Mouse (Mus musculus): Measurements from ENCODE around the gene Sema7a. TPM values are rescaled to one million over a fixed set of nuclear protein-coding genes. Genes with fewer than 3 reads are reported as not detected.

Sema7a gene
- polyA plus RNA-seq, 1 experiment from 2014 or later: 0.27 TPM

DNA sequence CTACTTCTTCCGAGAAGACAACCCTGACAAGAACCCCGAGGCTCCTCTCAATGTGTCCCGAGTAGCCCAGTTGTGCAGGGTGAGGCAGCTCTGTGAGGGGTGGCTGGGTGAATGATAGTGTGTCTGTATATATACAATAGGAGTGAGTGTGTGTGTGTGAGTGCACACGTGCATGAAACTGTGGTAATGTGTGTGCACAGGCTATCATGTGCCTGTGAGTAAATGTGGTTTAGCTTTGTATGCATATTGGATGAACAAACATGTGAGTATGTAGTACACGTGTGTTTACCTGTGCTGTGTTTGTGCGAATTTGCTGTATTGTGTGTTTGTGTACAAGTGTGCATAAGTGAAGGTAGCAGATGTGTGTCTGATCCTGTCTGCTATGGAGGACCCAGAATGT is 15.9 kb downstream of the Sema7a start:
- Histone ChIP-seq H3K27me3 (no peaks in the 10 kb centered on the region), H3K27ac (no peak overlapping the region), H3K4me1 (peaks cover 9% of the 10 kb centered on the region), H3K4me3 (no peak overlapping the region), H3K9ac (no peak overlapping the region), H3K4me2 (replicated peaks) (no peak overlapping the region), H3K9me3 (no peaks in the 10 kb centered on the region), H3K36me3 (no peaks in the 10 kb centered on the region; the same call in 1 of the 2 replicates)
- WGBS: 84% methylated on average over 6 of the region's 6 CpGs
- no peak for ATAC-seq (ENCODE audit: low FRiP score, low read depth)

DNA sequence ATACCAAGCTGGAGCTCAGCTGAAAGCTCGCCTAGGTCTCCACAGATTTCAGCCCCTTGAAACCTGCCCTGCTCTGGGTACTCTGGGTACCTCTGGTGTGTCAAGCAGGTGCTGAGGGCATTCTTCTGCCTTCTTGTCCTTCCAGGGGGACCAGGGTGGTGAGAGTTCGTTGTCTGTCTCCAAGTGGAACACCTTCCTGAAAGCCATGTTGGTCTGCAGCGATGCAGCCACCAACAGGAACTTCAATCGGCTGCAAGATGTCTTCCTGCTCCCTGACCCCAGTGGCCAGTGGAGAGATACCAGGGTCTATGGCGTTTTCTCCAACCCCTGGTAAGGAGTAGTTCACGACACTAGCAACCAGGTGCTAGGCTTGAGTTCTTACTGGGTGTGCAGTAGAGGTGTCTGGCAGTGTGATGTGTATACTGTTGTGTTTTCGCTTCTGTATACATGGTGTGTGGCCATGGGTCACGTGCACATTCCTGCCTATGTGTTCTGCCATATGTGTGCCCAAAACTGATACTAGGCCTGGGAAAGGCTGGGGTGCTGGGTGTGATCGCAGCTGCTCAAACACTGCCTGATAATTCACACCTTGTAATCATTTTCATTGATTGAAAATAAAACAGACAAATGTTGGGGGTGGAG is 16.4 kb downstream of the Sema7a start:
- 84% methylated on average over 9 of the region's 9 CpGs for WGBS
- ATAC-seq (ENCODE audit: low FRiP score, low read depth): no peak
- no peak overlapping the region for H3K4me2 ChIP-seq (replicated peaks)
- no peaks in the 10 kb centered on the region; the same call in 1 of the 2 replicates for H3K36me3 ChIP-seq
- no peak overlapping the region for H3K4me3 ChIP-seq
- no peak overlapping the region for H3K9ac ChIP-seq
- no peaks in the 10 kb centered on the region for H3K9me3 ChIP-seq
- peaks cover 8% of the 10 kb centered on the region for H3K4me1 ChIP-seq
- no peak overlapping the region for H3K27ac ChIP-seq
- no peaks in the 10 kb centered on the region for H3K27me3 ChIP-seq

DNA sequence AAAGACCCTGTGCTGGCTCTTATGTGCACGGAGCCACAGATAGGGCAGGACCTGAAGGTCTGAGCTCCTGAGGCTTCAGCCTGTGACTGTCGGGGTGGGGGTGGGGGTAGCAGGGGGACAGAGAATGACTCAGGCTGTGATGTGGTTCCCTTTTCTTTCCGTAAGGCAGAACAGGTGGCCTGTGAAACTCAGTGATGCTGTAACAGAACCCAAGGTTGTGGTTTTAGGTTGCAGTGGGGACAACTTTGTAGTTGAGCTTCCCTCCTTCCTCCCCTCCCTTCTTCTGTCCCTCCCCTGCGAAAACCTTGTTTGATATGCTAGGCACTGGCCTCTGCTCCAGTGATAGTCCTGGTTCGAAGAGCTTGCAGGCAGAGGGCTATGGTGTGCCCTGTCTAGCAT is 16.9 kb downstream of the Sema7a start:
- peaks cover 3% of the 10 kb centered on the region for H3K4me1 ChIP-seq
- WGBS: 63% methylated on average over 5 of the region's 5 CpGs
- H3K27me3 ChIP-seq: no peaks in the 10 kb centered on the region
- no peak overlapping the region for H3K9ac ChIP-seq
- H3K27ac ChIP-seq: no peak overlapping the region
- ATAC-seq (ENCODE audit: low FRiP score, low read depth): no peak
- no peaks in the 10 kb centered on the region for H3K9me3 ChIP-seq
- H3K36me3 ChIP-seq: no peaks in the 10 kb centered on the region; the same call in 1 of the 2 replicates
- no peak overlapping the region for H3K4me2 ChIP-seq (replicated peaks)
- no peak overlapping the region for H3K4me3 ChIP-seq

DNA sequence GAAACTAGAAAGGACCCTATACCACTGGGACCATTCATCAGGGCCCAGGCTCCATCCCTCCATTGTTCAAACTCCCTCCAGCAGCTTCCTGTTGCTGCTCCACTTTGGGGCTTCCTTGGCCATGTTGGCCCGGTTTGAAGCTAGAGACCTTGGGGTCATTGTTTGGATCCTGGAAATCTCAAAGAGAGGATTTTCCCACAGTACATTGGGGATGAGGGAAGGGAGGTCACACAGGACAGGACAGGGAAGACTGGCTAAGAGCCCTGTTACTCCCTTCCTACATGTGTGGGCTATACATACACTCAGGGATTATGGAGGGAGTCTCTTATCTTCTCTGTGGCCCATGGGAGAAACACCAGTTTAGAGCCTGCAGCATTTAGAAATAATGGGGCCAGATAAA is 18.7 kb downstream of the Sema7a start:
- Histone ChIP-seq H3K36me3 (no peaks in the 10 kb centered on the region; the same call in 1 of the 2 replicates), H3K27me3 (no peaks in the 10 kb centered on the region)
- ATAC-seq (ENCODE audit: low FRiP score, low read depth): no peak

DNA sequence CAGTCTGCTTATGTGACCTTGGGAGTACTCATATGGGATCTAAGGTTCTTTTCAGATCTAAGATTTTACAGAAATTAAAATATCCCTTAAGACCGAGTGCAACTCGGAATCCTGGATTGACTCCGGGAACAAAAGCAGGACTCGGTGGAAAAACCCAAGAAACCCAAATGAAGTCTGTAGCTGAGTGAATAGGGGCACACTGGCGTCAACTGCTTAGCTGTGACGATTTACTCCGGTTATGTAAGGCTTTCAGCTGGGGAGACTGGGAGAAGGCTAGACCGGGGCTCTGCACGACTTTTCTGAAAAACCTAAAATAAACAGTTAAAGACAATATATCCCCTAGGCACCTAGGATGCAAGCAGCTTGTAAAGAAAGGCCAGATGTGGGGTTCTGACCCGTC is 19.5 kb downstream of the Sema7a start:
- no peak for ATAC-seq (ENCODE audit: low FRiP score, low read depth)
- 55% methylated on average over 10 of the region's 10 CpGs for WGBS
- no peak overlapping the region for H3K9ac ChIP-seq
- H3K27me3 ChIP-seq: no peaks in the 10 kb centered on the region
- H3K4me2 ChIP-seq (replicated peaks): no peak overlapping the region
- no peaks in the 10 kb centered on the region; the same call in 1 of the 2 replicates for H3K36me3 ChIP-seq
- H3K27ac ChIP-seq: no peak overlapping the region
- no peaks in the 10 kb centered on the region for H3K4me1 ChIP-seq
- no peaks in the 10 kb centered on the region for H3K9me3 ChIP-seq
- H3K4me3 ChIP-seq: no peak overlapping the region

More for the DNA sequence above, 18.7 kb downstream of the Sema7a start:
- Histone ChIP-seq H3K9me3 (no peaks in the 10 kb centered on the region), H3K9ac (no peak overlapping the region), H3K4me3 (no peak overlapping the region), H3K4me1 (no peaks in the 10 kb centered on the region), H3K27ac (no peak overlapping the region), H3K4me2 (replicated peaks) (no peak overlapping the region)
- 76% methylated on average over 1 of the region's 1 CpGs for WGBS

DNA sequence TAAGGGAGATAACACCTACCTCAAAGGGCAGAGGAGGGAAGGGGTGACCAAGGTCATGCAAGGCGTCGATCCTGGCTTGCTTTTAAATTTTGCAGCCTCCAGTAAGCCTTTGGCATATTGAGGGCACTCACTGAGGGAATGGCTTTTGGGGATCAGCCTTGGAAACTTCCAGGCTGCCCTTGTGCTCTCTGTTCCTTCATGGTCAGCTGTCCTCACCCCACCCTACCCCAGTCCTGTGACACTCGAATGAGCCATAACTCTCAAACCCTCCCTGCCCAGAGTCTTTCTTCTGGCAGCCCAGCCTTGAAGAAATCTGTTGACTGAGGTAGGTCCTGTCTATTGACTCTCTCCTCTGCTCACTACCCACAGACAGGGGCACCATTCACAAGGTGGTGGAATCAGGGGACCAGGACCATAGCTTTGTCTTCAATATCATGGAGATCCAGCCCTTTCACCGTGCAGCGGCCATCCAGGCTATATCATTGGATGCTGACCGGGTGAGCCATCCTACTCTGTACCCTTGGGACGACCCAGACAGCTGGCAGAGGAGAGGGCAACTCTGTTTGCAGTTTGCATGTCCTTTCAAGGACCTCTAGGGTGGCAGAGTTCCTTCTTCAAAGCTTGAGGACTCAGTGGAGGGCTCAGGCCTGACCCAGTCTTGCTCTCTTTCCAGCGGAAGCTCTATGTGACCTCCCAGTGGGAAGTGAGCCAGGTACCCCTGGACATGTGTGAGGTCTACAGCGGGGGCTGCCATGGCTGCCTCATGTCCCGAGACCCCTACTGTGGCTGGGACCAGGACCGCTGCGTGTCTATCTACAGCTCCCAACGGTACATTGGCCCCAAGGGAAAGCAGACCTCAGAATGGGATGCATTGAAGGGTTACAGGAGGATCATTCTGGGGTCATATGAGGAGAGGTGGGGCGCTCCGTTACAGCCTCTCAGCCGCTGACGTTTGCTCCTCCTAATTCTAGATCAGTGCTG is 20.3 kb downstream of the Sema7a start:
- Histone ChIP-seq H3K9me3 (no peaks in the 10 kb centered on the region), H3K4me3 (no peak overlapping the region), H3K4me2 (replicated peaks) (no peak overlapping the region), H3K36me3 (no peaks in the 10 kb centered on the region; the same call in 1 of the 2 replicates), H3K27me3 (no peaks in the 10 kb centered on the region), H3K27ac (no peak overlapping the region), H3K4me1 (peaks cover 5% of the 10 kb centered on the region; the same call in 1 of the 2 replicates), H3K9ac (no peak overlapping the region)
- ATAC-seq (ENCODE audit: low FRiP score, low read depth): no peak
- 75% methylated on average over 17 of the region's 17 CpGs for WGBS

DNA sequence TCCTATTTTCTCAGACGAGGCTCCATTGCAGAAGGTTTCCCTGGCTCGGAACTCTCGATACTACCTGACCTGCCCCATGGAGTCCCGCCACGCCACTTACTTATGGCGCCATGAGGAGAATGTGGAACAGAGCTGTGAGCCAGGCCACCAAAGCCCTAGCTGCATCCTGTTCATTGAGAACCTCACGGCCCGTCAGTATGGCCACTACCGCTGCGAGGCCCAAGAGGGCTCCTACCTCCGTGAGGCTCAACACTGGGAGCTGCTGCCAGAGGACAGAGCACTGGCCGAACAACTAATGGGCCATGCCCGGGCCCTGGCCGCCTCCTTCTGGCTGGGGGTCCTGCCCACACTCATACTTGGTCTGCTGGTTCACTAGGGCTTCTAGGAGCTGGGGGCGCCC is 21.3 kb downstream of the Sema7a start:
- no peaks in the 10 kb centered on the region for H3K9me3 ChIP-seq
- ATAC-seq (ENCODE audit: low FRiP score, low read depth): no peak
- no peaks in the 10 kb centered on the region; the same call in 1 of the 2 replicates for H3K36me3 ChIP-seq
- H3K27ac ChIP-seq: no peak overlapping the region
- H3K27me3 ChIP-seq: no peaks in the 10 kb centered on the region
- H3K4me3 ChIP-seq: no peak overlapping the region
- WGBS: 87% methylated on average over 15 of the region's 15 CpGs
- no peak overlapping the region for H3K9ac ChIP-seq
- H3K4me2 ChIP-seq (replicated peaks): no peak overlapping the region
- peaks cover 10% of the 10 kb centered on the region; the same call in 1 of the 2 replicates for H3K4me1 ChIP-seq

DNA sequence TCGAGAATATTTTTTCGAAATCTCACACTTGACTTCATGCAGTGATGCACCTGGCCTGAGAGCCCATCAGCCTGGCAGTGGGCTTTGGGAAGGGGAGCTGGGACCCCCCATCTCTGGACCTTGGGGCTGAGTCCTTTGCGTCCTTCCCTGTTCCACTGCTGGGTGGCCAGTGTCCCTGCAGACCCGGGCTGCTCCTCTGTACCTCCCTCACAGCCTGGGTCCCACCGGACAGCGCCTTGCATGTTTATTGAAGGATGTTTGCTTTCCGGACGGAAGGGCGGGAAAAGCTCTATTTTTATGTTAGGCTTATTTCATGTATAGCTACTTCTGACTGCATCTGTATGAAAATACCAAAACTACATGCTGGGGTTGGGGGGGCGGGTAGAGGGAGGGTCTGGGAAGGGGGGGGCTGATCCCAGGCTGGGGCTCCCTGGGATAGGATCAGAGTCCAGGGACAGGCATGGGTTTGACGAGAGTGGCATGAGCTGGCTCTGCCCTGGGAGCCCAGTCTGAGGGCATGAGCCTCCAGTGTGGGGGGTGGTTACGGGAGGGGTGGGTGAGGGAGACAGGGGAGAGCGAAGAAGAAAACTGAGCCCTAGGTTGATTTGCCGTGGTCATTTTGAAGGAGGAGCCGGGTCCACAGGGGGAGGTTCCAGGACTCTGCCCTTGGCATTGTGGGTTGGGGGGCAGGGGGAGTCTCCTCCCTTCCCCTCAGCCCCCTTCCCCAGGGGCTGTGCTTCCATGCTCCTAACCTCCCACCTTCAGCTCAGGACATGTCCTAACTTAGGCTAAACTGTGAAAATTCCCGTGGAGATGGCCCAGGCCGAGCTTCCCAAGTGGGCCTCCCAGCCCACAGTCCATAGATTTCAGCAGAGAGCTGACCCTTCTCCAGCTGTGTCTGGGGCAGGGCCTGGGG is 22.2 kb downstream of the Sema7a start:
- Histone ChIP-seq H3K9me3 (no peaks in the 10 kb centered on the region), H3K36me3 (no peaks in the 10 kb centered on the region; the same call in 1 of the 2 replicates), H3K4me2 (replicated peaks) (no peak overlapping the region), H3K4me3 (no peak overlapping the region), H3K27ac (no peak overlapping the region; the same call in 1 of the 2 replicates), H3K9ac (no peak overlapping the region), H3K27me3 (no peaks in the 10 kb centered on the region), H3K4me1 (peaks cover 10% of the 10 kb centered on the region; the same call in 1 of the 2 replicates)
- ATAC-seq (ENCODE audit: low FRiP score, low read depth): no peak
- WGBS: 71% methylated on average over 17 of the region's 17 CpGs

DNA sequence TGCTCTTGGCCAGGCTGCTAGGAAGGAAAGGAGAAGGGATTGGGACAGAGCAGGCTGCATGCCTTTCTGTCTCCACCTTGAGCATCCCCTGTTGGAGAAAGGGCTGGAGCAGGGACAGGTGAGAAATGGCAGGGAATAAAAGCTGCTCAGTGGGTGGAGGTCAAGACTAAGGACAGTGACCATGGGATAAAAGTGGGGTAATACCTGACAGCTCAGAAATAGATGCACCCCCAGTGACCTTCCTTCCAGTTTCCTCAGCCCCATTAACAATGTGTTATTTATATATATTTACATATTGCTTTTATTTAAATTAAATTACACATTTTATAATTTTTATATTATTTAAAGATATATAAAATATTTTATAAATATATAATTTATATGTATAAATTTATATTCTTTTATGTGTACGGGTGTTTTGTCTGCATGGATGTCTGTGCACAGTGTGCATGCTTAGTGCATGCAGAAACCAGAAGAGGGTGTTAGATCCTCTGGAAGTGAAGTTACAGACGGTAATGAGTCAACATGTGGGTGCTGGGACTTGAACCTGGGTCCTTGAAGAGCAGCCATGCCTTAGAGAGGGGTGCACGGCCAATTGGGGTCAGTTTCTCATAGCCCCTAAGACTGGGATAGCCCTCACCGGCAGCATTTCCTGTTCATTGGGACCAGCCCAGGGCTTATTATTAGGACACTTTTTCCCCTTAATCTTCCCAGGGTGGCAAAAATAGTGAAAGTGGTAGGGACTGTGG is 23.5 kb downstream of the Sema7a start:
- no peak overlapping the region for H3K4me2 ChIP-seq (replicated peaks)
- no peak for ATAC-seq (ENCODE audit: low FRiP score, low read depth)
- H3K9ac ChIP-seq: no peak overlapping the region
- H3K9me3 ChIP-seq: no peaks in the 10 kb centered on the region
- WGBS: 89% methylated on average over 4 of the region's 4 CpGs
- H3K27me3 ChIP-seq: no peaks in the 10 kb centered on the region
- peaks cover 10% of the 10 kb centered on the region; the same call in 1 of the 2 replicates for H3K4me1 ChIP-seq
- no peak overlapping the region for H3K27ac ChIP-seq
- H3K36me3 ChIP-seq: no peaks in the 10 kb centered on the region; the same call in 1 of the 2 replicates
- H3K4me3 ChIP-seq: no peak overlapping the region

DNA sequence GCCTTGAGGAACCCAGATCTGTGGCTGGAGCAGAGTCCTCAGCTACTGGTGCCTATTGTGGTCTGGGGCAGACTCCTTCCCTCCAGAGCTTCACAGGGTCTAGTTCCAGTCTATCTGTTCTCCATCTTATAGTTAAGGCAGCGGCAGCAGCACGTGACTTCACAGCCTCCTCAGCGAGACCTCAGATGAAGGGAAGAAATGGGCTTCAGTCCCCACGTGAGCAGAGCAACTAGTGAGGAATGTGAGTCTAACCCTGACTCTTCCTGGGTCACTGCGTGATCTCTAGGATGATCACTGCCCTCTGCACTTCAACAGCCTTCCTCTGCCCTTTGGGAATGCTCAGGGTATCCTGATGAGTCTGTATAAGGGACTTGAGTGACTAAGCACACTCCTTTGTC is 24.1 kb downstream of the Sema7a start:
- Histone ChIP-seq H3K27me3 (no peaks in the 10 kb centered on the region), H3K36me3 (no peaks in the 10 kb centered on the region; the same call in 1 of the 2 replicates), H3K9ac (no peak overlapping the region), H3K4me2 (replicated peaks) (no peak overlapping the region), H3K4me1 (peaks cover 10% of the 10 kb centered on the region; the same call in 1 of the 2 replicates), H3K9me3 (no peaks in the 10 kb centered on the region), H3K27ac (no peak overlapping the region), H3K4me3 (no peak overlapping the region)
- WGBS: 81% methylated on average over 5 of the region's 5 CpGs
- no peak for ATAC-seq (ENCODE audit: low FRiP score, low read depth)

All from limb, embryonic 13.5 days (tissue).